Mouse (Mus musculus): Measurements from ENCODE around the gene Hsd3b7. TPM values are rescaled to one million over a fixed set of nuclear protein-coding genes. Genes with fewer than 3 reads are reported as not detected.

Gene Hsd3b7
- 10 to 100 TPM; 12.2 to 15.5 TPM for total RNA-seq (2023)

GRCm38 (mm10) chr7:127800435-127801009, at the start of gene Hsd3b7:
Hsd3b7 (plus strand) TSS chr7:127800604.

DNA sequence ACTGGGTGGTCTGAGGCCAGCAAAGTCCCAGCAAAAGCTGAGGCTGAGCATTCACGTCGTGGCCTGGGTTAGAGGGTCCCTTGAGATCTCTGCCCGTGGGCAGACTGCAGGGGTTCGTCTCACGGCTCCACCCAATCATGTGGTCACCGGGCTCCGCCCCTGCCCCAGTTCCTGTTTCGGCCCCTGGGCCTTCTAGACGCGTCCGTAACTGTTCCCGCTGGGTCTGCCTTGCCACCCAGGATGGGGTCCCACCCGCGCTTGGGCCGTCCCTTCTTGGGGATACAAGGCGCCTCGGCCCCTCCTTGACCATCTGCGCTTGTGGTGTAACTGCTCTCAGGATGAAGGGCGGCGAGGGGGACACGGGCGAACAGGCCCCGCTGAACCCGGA, 30.8 kb upstream of the Hsd3b7 start, which contains the start of gene Orai3:
Orai3 (plus strand) TSS at position 165 of the 388 bp plus-strand sequence.

GRCm38 (mm10) chr7:127776426-127776825, 24.0 kb upstream of the Hsd3b7 start, which contains the start of gene Setd1a:
Setd1a (plus strand) TSS chr7:127776670.

GRCm38 (mm10) chr7:127785308-127785707, 15.1 kb upstream of the Hsd3b7 start, which contains the start of gene Gm49388:
Gm49388 (plus strand) TSS chr7:127785608.

GRCm38 (mm10) chr7:127824176-127824871, 23.9 kb downstream of the Hsd3b7 start, which contains the start of the genes Stx4a and Stx1b:
Stx4a (plus strand) TSS chr7:127824294.
Stx1b (minus strand) TSS chr7:127824549.

Other genes starting within 250 kb of the Hsd3b7 start
- gene Tmem265, start 239.2 kb upstream of the Hsd3b7 start, total RNA-seq (2023), result not detected
- gene Phkg2, start 227.3 kb upstream of the Hsd3b7 start, total RNA-seq (2023), result 10 to 100 TPM; 80.4 to 86.3 TPM
- 10 to 100 TPM; 14.8 to 25.9 TPM for gene Ccdc189, start 212.0 kb upstream of the Hsd3b7 start, total RNA-seq (2023)
- gene Rnf40, start 211.8 kb upstream of the Hsd3b7 start, total RNA-seq (2023), result 100 to 1,000 TPM; 149 to 150 TPM
- gene Zfp629, start 184.8 kb upstream of the Hsd3b7 start, total RNA-seq (2023), result 1 to 10 TPM; 3.2 to 4.7 TPM
- 10 to 100 TPM; 30.6 to 36.2 TPM for gene Bcl7c, start 91.7 kb upstream of the Hsd3b7 start, total RNA-seq (2023)
- gene Ctf1, start 87.9 kb upstream of the Hsd3b7 start, total RNA-seq (2023), result not detected
- gene Ctf2, start 68.4 kb upstream of the Hsd3b7 start, total RNA-seq (2023), result not detected
- 1 to 10 TPM; 6.9 to 7.8 TPM for gene Fbxl19, start 56.1 kb upstream of the Hsd3b7 start, total RNA-seq (2023)
- 10 to 100 TPM; 24.9 to 29.0 TPM for gene Orai3, start 30.8 kb upstream of the Hsd3b7 start, total RNA-seq (2023)
- gene Setd1a, start 23.9 kb upstream of the Hsd3b7 start, total RNA-seq (2023), result 10 to 100 TPM; 32.0 to 36.0 TPM
- 1 to 10 TPM in 1 of 2 experiments, not detected in 1; 1.4 TPM for gene Gm49388, start 15.0 kb upstream of the Hsd3b7 start, total RNA-seq (2023)
- gene Stx4a, start 23.7 kb downstream of the Hsd3b7 start, total RNA-seq (2023), result 10 to 100 TPM; 62.6 to 67.6 TPM
- gene Stx1b, start 23.9 kb downstream of the Hsd3b7 start, total RNA-seq (2023), result under 1 TPM in 1 of 2 experiments, not detected in 1; 0.07 TPM
- gene Zfp646, start 75.6 kb downstream of the Hsd3b7 start, total RNA-seq (2023), result 10 to 100 TPM; 38.2 to 43.4 TPM
- 1 to 10 TPM; 6.5 to 7.0 TPM for gene Zfp668, start 76.2 kb downstream of the Hsd3b7 start, total RNA-seq (2023)
- under 1 TPM; 0.20 to 0.24 TPM for gene Prss53, start 90.4 kb downstream of the Hsd3b7 start, total RNA-seq (2023)
- gene Gm21974, start 94.8 kb downstream of the Hsd3b7 start, total RNA-seq (2023), result not detected
- gene Vkorc1, start 95.0 kb downstream of the Hsd3b7 start, total RNA-seq (2023), result 10 to 100 TPM in 1 of 2 experiments, 1 to 10 TPM in 1; 8.8 to 11.9 TPM
- 10 to 100 TPM; 34.8 to 38.6 TPM for gene Bckdk, start 103.5 kb downstream of the Hsd3b7 start, total RNA-seq (2023)
- gene Kat8, start 111.9 kb downstream of the Hsd3b7 start, total RNA-seq (2023), result 10 to 100 TPM; 17.9 to 18.5 TPM
- gene Prss8, start 129.5 kb downstream of the Hsd3b7 start, total RNA-seq (2023), result not detected
- gene Prss36, start 146.1 kb downstream of the Hsd3b7 start, total RNA-seq (2023), result under 1 TPM in 1 of 2 experiments, not detected in 1; 0.57 TPM
- gene Fus, start 166.9 kb downstream of the Hsd3b7 start, total RNA-seq (2023), result 100 to 1,000 TPM; 337 to 395 TPM
- 10 to 100 TPM; 57.7 to 66.8 TPM for gene Pycard, start 193.3 kb downstream of the Hsd3b7 start, total RNA-seq (2023)
- gene Trim72, start 203.3 kb downstream of the Hsd3b7 start, total RNA-seq (2023), result under 1 TPM; 0.31 to 0.75 TPM